Mouse (Mus musculus) heart, embryonic 10.5 days (tissue): ENCODE measurements around the gene Trim47. TPM values are rescaled to one million over a fixed set of nuclear protein-coding genes. Genes with fewer than 3 reads are reported as not detected.

Experiments used
- DNase-seq: peaks from one replicate; pipeline ENCODE4 v3.0.0-alpha.2; 2017; ENCODE audit warnings: low spot score
- H3K27ac ChIP-seq: fragments of 300-500 bp; sonication (generic); 2 replicates; pipeline ENCODE4 v1.5.1; 2016; ENCODE audit warnings: mild to moderate bottlenecking
- H3K27me3 ChIP-seq: fragments of 300-500 bp; sonication (generic); 2 replicates; pipeline ENCODE4 v1.6.1; 2016; ENCODE audit warnings: mild to moderate bottlenecking; ENCODE audit not compliant: poor library complexity, insufficient read depth, severe bottlenecking
- H3K36me3 ChIP-seq: fragments of 300-500 bp; sonication (generic); 2 replicates; pipeline ENCODE4 v1.6.1; 2016; ENCODE audit warnings: mild to moderate bottlenecking, moderate library complexity
- H3K4me1 ChIP-seq: fragments of 300-500 bp; sonication (generic); 2 replicates; pipeline ENCODE4 v1.6.1; 2016; ENCODE audit warnings: mild to moderate bottlenecking
- H3K4me3 ChIP-seq: fragments of 300-500 bp; sonication (generic); 2 replicates; pipeline ENCODE4 v1.5.1; 2016; ENCODE audit warnings: mild to moderate bottlenecking, moderate library complexity
- H3K9me3 ChIP-seq: fragments of 300-500 bp; sonication (generic); 2 replicates; pipeline ENCODE4 v1.6.1; 2016; ENCODE audit warnings: mild to moderate bottlenecking, moderate library complexity
- WGBS: fragments of 180-500 bp; shearing (Covaris S2); methylation state at CpG from one replicate; pipeline ENCODE4 v1.1.7; 2016; 5-methylcytosine and 5-hydroxymethylcytosine counted together
- polyA plus RNA-seq: library from polyadenylated mRNA; unstranded; fragments of >200 nt; fragmentation: Nextera tagmentation; extraction: Ambion mirVana; gene quantifications from 2 replicates; pipeline ENCODE4 v1.2.1, GENCODE M21; 2016

Trim47 gene
- 25.9 and 38.7 TPM in 2 replicates for polyA plus RNA-seq

DNA sequence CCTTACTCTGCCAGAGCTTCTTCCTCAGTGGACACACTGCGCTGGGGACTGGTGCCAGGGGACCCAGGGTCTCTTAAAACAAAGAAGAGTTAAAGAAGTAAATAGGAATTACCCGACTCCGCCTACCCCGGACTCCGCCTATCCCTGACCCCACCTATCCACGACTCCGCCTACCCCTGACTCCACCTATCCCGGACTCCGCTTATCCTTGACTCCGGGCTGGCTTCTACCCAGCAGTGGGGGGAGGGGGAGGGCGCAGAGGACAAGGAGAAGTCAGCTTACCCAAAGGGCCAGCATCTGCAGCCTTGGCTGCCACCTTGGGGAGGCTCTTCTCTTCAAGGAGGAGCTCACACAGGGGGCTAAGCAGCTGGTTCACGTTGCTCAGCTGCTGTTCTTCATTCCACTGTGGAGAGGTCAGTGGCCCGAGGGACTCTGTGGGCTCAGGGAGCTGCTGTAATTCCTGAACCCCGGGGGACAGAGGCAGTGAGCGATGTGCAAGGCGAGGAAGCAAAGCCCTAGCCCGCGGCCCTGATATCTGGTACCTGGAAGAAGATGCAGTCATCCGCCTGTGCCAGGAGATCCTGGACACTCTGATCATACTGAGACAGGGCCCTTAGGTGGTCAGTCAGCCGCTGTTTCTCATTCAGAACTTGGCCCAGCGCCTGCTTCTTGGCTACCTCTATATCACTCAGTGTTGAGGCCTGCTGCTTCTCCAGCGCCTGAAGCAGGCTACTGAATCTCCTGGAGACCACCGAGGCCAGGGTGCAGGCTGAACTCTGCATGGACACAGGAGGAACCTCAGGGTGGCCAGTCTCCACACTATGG is at the start of gene Trim47:
Gene Trim47 (minus strand): TSS at position 55 of the 825 bp plus-strand sequence.
- DNase-seq, result peak; percentile 95

DNA sequence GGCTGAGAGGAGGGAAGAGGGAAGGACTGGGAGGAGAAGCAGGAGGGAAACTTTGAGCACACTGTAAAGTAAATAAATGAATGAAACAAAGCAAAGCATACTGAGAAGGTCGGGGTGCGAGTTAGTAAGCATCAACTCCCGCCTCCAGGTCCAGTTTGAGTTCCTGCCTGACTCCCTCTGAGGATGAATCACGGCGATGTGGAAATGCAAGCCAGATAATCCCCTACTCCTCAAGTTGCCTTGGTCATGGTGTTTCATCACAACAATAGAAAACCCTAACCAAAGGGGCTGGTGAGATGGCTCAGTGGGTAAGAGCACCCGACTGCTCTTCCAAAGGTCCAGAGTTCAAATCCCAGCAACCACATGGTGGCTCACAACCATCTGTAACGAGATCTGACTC is 49.0 kb upstream of the Trim47 start:
- 81% methylated on average over 7 of the region's 7 CpGs for WGBS
- no peaks in the 10 kb centered on the region for H3K27me3 ChIP-seq
- no peaks in the 10 kb centered on the region for H3K4me1 ChIP-seq
- no peak overlapping the region for H3K27ac ChIP-seq
- H3K36me3 ChIP-seq, result peaks cover 94% of the 10 kb centered on the region
- no peak for DNase-seq
- no peaks in the 10 kb centered on the region for H3K9me3 ChIP-seq
- H3K4me3 ChIP-seq, result no peak overlapping the region

More for the DNA sequence above, at the start of gene Trim47:
- WGBS, result 25% methylated on average over 23 of the region's 23 CpGs
- peaks cover 49% of the 10 kb centered on the region for H3K36me3 ChIP-seq
- no peaks in the 10 kb centered on the region for H3K27me3 ChIP-seq
- no peaks in the 10 kb centered on the region for H3K9me3 ChIP-seq
- peak within 1 kb of the TSS; percentile 39 for H3K4me3 ChIP-seq
- peaks cover 47% of the 10 kb centered on the region for H3K4me1 ChIP-seq
- H3K27ac ChIP-seq, result peak within 1 kb of the TSS; percentile 84

DNA sequence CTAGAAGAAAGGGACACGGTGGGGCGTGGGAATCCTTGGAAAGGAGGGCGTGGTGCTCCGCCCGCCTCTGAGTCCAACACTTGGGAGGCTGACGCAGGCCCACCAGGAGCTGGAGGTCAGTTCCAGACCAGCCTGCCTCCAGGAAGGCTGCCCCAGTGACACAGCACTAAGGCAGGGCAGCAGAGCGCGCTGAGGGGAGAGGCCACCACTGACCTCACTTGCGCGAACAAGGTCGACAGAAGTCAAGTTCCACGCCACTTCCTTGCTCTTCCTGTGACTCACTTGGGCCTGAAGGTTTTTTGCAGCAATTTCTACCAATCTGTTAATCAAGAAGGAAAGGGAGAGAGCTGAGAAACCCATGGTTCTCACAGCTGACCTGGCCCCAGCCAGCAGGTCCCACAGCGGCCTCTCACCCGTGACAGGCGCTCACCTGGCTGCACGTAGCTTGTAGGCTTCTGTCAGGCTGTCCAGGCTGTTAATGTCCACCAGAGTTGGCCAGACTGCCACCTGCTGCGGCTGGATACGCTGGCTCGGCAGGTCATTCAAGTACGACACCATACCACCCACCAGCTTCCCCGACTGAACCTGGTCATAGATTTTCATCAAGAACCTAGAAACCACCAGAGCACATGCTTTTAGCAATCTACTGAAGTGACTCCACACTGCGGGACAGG is 47.9 kb upstream of the Trim47 start:
- Histone ChIP-seq H3K4me3 (no peak overlapping the region), H3K4me1 (no peaks in the 10 kb centered on the region), H3K36me3 (peaks cover 85% of the 10 kb centered on the region), H3K9me3 (no peaks in the 10 kb centered on the region), H3K27me3 (no peaks in the 10 kb centered on the region), H3K27ac (no peak overlapping the region)
- no peak for DNase-seq
- 92% methylated on average over 22 of the region's 22 CpGs for WGBS

DNA sequence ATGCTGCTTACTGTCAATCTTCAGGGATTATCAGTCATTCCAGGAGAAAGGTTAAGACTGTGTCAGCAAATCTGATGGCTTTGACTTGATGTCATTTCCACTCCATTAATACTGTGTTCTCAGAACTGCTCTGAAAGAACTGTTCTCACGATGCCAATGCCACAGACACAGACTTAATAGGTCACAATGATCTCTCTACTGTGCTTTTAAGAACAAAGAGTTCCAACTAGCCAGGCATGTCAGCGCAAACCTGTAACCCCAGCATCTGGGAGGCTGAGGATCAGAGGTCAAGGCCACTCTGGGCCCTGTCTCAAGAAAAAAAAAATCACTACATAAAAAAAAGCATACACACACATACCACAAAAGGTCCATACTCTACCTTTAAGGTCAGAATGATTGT is 44.9 kb upstream of the Trim47 start:
- peaks cover 57% of the 10 kb centered on the region for H3K36me3 ChIP-seq
- WGBS, result 91% methylated on average over 2 of the region's 2 CpGs

DNA sequence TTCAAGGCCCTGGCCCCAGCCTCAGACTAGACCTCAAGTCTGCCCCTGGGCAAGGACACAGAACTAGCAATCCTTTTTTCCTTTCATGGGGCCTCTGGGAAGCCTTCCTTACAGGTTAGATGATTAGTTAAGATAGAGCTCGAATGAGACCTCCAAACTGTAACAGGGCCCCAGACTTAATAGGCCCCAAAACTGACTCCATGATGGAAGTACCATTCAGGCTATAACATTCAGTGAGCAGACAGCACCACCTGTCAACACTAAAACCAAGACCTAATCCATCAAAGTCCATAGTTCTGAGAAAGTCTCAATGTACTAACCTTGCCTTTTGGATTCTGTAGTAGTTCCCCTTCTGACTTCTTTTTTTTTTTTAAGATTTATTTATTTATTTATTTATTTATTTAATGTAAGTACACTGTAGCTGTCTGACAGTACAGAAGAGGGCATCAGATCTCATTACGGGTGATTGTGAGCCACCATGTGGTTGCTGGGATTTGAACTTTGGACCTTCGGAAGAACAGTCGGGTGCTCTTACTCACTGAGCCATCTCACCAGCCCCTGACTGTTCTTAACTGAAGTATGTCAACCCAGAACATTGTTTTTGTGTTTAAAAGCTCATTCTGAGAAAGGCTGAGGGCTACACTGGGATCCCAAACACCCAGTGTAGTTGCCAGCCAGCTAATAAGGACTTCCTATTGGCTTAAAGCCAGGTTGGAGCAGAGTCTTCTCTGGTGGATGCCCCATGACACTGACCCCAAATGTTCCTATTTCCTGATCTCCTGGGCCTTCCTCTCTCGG is 43.2 kb upstream of the Trim47 start:
- DNase-seq, result no peak
- Histone ChIP-seq H3K4me3 (no peak overlapping the region), H3K36me3 (peaks cover 50% of the 10 kb centered on the region), H3K4me1 (peaks cover 16% of the 10 kb centered on the region; the same call in 1 of the 2 replicates), H3K9me3 (no peaks in the 10 kb centered on the region), H3K27ac (no peak overlapping the region), H3K27me3 (no peaks in the 10 kb centered on the region)
- 76% methylated on average over 5 of the region's 5 CpGs for WGBS

More for the DNA sequence above, 44.9 kb upstream of the Trim47 start:
- H3K27ac ChIP-seq, result no peak overlapping the region
- peaks cover 8% of the 10 kb centered on the region; the same call in 1 of the 2 replicates for H3K4me1 ChIP-seq
- H3K27me3 ChIP-seq, result no peaks in the 10 kb centered on the region
- H3K9me3 ChIP-seq, result no peaks in the 10 kb centered on the region
- no peak for DNase-seq
- no peak overlapping the region for H3K4me3 ChIP-seq

DNA sequence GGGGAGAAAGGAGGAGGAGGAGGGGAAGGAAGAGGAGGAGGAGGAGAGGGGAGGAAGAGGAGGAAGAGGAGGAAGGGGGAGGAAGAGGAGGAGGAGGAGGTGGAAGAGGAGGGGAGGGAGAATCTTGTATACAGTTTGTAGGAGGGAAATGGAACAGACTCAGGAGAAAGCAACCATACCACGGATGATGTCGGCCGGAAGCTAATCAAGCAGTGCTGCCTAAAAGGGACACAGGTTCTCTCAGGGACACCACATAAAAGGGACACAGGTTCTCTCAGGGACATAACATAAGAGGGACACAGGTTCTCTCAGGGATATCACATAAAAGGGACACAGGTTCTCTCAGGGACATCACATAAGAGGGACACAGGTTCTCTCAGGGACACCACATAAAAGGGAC is 42.2 kb upstream of the Trim47 start:
- Histone ChIP-seq H3K9me3 (no peaks in the 10 kb centered on the region), H3K4me1 (peaks cover 21% of the 10 kb centered on the region; the same call in 1 of the 2 replicates), H3K36me3 (peaks cover 48% of the 10 kb centered on the region), H3K4me3 (no peak overlapping the region), H3K27ac (no peak overlapping the region), H3K27me3 (no peaks in the 10 kb centered on the region)
- no peak for DNase-seq
- 71% methylated on average over 3 of the region's 3 CpGs for WGBS

DNA sequence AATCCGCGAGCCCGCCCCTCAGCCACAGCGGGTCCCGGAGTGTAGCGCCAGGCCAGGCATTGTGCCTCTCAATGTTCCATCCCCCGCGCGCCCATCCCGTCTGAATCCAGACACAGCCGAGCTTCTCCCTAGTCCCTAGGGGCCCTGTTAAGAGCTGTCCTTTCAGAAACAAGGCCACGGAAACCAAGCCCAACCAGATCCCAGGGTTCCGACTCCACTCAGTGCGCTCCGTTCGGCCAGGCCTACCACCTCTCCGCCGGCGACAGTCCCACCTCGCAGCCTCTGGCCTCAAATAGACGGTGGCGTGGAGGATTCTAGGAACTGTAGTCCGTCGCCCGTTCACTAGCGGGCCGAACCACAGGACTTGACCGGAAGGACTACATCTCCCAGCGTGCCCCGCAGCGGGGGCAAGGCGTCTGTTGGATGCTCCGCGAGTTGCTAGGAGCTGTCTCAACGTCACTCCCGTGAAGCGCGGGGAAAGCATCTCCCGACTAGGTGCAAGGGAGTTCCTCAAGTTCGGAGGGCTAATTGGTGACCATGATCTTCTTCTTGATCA is 41.0 kb upstream of the Trim47 start, which contains the start of gene Fbf1:
Gene Fbf1 (minus strand): TSS at position 283 of the 556 bp plus-strand sequence.
- peak within 1 kb of the TSS; percentile 83 for H3K4me3 ChIP-seq
- H3K36me3 ChIP-seq, result peaks cover 47% of the 10 kb centered on the region
- H3K4me1 ChIP-seq, result peaks cover 21% of the 10 kb centered on the region; the same call in 1 of the 2 replicates
- DNase-seq, result peak; percentile 99
- no peaks in the 10 kb centered on the region for H3K9me3 ChIP-seq
- WGBS, result under 1% methylated on average over 40 of the region's 40 CpGs
- peak within 1 kb of the TSS; percentile 96 for H3K27ac ChIP-seq
- no peaks in the 10 kb centered on the region for H3K27me3 ChIP-seq

DNA sequence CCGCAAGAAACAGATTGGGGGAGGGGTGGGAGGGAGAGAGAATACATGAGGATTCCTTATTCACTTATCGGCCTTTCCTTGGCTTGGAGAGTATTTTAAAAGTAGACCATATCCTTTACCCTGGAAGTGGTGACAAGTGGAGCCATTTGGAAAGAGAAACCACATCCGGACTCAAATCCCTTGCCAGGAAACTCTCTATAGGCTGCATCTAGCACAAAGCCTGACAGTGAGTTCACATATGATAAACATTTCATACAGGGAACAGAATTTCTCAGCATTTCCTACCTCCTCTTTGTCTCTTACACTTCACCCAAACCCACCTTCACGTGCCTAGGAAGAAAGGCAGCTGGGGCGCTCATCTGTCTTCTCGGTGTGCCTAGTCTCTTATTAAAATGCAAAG is 40.2 kb upstream of the Trim47 start:
- H3K27me3 ChIP-seq, result no peaks in the 10 kb centered on the region
- peak overlapping the region; percentile 83 for H3K4me3 ChIP-seq
- H3K4me1 ChIP-seq, result peaks cover 23% of the 10 kb centered on the region; the same call in 1 of the 2 replicates
- H3K9me3 ChIP-seq, result no peaks in the 10 kb centered on the region
- DNase-seq, result no peak
- peak overlapping the region; percentile 96 for H3K27ac ChIP-seq
- WGBS, result 7% methylated on average over 6 of the region's 6 CpGs
- H3K36me3 ChIP-seq, result peaks cover 40% of the 10 kb centered on the region

DNA sequence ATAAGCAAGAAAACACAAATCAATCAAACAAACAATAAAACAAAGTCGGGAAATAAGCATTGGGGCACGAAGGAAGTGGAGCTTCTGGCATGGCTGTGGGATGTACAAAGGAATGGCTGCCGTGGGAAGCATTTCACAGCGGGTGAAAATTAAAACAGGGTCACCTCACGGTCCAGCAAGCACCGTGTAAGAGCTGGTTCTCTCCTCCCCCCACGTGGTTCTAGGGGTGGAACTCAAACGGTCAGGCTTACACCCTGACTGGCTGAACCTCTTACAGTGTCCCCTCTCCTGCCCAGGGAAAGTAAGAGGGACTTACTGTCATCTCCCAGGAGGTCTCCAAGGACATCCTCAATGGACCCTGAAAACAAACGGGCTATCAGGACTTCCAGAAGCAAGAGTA is 36.0 kb upstream of the Trim47 start:
- Histone ChIP-seq H3K9me3 (no peaks in the 10 kb centered on the region), H3K4me1 (peaks cover 21% of the 10 kb centered on the region; the same call in 1 of the 2 replicates), H3K27me3 (no peaks in the 10 kb centered on the region), H3K27ac (no peak overlapping the region), H3K36me3 (peaks cover 60% of the 10 kb centered on the region), H3K4me3 (no peak overlapping the region)
- 68% methylated on average over 9 of the region's 9 CpGs for WGBS
- no peak for DNase-seq

DNA sequence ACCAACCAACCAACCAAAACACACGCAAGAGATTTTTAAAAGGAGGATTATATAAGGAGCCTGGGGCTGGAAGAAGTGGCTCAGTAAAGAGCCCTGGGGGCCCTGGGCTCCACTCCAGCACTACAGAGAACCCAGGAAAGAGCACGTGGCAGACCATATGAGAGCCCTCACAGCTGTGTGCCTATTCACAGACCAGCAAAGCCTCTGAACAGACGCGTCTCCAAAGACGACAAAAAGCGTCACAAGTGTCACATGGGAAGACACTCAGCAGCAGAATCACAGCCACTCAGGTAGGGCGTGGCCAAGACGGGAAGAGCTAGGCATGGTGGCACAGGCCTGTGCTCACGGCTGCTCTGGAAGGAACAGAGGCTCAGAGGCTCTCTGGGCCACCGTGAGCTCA is 35.1 kb upstream of the Trim47 start:
- H3K36me3 ChIP-seq, result peaks cover 67% of the 10 kb centered on the region
- WGBS, result 78% methylated on average over 10 of the region's 10 CpGs
- no peak overlapping the region for H3K4me3 ChIP-seq
- H3K4me1 ChIP-seq, result peaks cover 19% of the 10 kb centered on the region; the same call in 1 of the 2 replicates
- no peak overlapping the region for H3K27ac ChIP-seq
- DNase-seq, result no peak
- no peaks in the 10 kb centered on the region for H3K9me3 ChIP-seq
- H3K27me3 ChIP-seq, result no peaks in the 10 kb centered on the region

DNA sequence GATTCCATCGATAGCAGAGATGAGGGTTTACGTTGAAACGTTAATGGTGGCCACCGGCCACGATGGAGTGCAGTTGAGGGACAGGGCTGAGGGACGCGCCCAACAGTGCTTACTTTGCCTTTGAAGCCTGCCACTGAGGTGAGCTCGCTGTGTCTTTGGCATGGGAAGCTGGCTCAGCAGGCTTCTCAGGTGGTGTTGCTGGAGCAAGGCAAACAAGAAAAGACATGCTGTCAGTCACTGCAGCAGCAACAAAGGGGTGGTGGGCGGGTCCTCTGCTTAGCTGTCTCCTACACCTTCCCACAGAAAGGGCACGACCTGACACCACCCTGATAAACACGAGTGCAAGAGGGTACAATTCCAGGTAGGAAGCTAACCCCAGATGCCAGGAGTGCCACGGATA is 34.3 kb upstream of the Trim47 start:
- Histone ChIP-seq H3K4me1 (peaks cover 14% of the 10 kb centered on the region; the same call in 1 of the 2 replicates), H3K27me3 (no peaks in the 10 kb centered on the region), H3K9me3 (no peaks in the 10 kb centered on the region), H3K36me3 (peaks cover 75% of the 10 kb centered on the region), H3K27ac (no peak overlapping the region), H3K4me3 (no peak overlapping the region)
- WGBS, result 72% methylated on average over 12 of the region's 12 CpGs
- no peak for DNase-seq

DNA sequence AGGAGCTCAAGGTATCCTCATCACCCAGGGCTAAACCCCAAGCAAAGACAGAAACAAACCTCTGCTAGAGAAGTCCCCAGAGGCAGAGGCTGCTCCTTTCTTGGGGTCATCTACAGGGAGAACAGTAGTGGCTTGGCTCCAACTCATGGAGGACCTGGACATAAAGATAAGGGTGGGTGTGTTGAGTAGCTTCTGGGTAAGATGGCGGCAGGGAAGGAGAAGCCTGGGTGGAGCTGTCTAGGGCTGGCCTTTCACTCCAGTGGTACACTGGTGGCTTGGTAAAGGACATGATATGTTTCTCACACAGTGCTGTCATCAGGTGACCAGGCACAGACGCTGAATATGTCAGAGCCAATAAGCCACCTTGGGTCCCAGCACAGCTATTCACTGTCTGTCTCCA is 23.9 kb upstream of the Trim47 start:
- no peaks in the 10 kb centered on the region for H3K9me3 ChIP-seq

More for the DNA sequence above, 23.9 kb upstream of the Trim47 start:
- DNase-seq, result no peak
- H3K4me3 ChIP-seq, result no peak overlapping the region
- peaks cover 22% of the 10 kb centered on the region for H3K4me1 ChIP-seq
- H3K36me3 ChIP-seq, result peaks cover 99% of the 10 kb centered on the region
- H3K27me3 ChIP-seq, result peaks cover 14% of the 10 kb centered on the region; the same call in 1 of the 2 replicates
- 88% methylated on average over 2 of the region's 2 CpGs for WGBS
- H3K27ac ChIP-seq, result peak overlapping the region; percentile 73
